Mouse (Mus musculus): Measurements from ENCODE around the gene Trp53inp2. TPM values are rescaled to one million over a fixed set of nuclear protein-coding genes. Genes with fewer than 3 reads are reported as not detected.

Trp53inp2 gene
- polyA plus RNA-seq, 1 experiment from 2014 or later, result 66.1 TPM

GRCm38 (mm10) chr2:155387052-155387451 is 6.2 kb downstream of the Trp53inp2 start:
- H3K4me3 ChIP-seq (ENCODE audit: low read depth, low read length), result no peak overlapping the region
- no peak overlapping the region for H3K9ac ChIP-seq (ENCODE audit: low read depth, low read length)
- no peaks in the 10 kb centered on the region for H3K27me3 ChIP-seq (ENCODE audit: control insufficient read depth, insufficient read depth, low read length)
- 67% methylated on average over 4 of the region's 4 CpGs for WGBS
- H3K4me1 ChIP-seq (replicated peaks; ENCODE audit: control insufficient read depth, insufficient read depth, low read length), result peaks cover 10% of the 10 kb centered on the region
- H3K4me2 ChIP-seq (replicated peaks; ENCODE audit: low read depth, low read length), result no peak overlapping the region
- no peaks in the 10 kb centered on the region for H3K9me3 ChIP-seq (ENCODE audit: control insufficient read depth, low read length)
- 0 out of 2 replicates have a peak, but pooled peaks cover 3% of the 10 kb centered on the region for H3K36me3 ChIP-seq (ENCODE audit: control insufficient read depth, insufficient read depth, low read length)
- ATAC-seq (ENCODE audit: low FRiP score) (no peak), DNase-seq (ENCODE audit: low spot score) (peak; percentile 14)
- no peak overlapping the region for H3K27ac ChIP-seq (ENCODE audit: low read depth, low read length)

DNA sequence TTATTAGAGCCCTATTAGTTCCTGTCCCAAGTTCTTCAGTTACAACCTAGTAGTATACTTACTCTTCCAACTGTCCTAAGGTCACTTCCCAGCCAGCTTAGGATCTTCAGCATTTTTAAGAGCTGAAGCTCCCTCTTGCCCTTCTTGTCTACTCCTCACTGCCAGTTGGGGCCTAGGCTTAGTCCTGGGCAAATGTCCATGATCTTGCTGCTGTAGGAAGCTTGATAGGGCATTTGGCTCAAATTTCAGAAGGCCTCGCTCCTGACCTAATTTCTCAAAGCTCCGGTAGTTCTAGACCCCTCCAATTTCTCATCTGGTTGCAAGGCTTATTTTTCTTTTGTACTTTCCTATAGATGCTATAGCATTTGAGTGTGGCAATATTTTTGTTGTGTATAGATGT is 7.7 kb downstream of the Trp53inp2 start:
- no peak overlapping the region for H3K9ac ChIP-seq (ENCODE audit: low read depth, low read length)
- no peak for ATAC-seq (ENCODE audit: low FRiP score)
- H3K27ac ChIP-seq (ENCODE audit: low read depth, low read length), result no peak overlapping the region
- no peaks in the 10 kb centered on the region for H3K9me3 ChIP-seq (ENCODE audit: control insufficient read depth, low read length)
- no peak overlapping the region for H3K4me2 ChIP-seq (replicated peaks; ENCODE audit: low read depth, low read length)
- 92% methylated on average over 2 of the region's 2 CpGs for WGBS
- no peak for DNase-seq (ENCODE audit: low spot score)
- H3K27me3 ChIP-seq (ENCODE audit: control insufficient read depth, insufficient read depth, low read length), result no peaks in the 10 kb centered on the region
- H3K36me3 ChIP-seq (ENCODE audit: control insufficient read depth, insufficient read depth, low read length), result 0 out of 2 replicates have a peak, but pooled peaks cover 3% of the 10 kb centered on the region
- H3K4me1 ChIP-seq (replicated peaks; ENCODE audit: control insufficient read depth, insufficient read depth, low read length), result peaks cover 8% of the 10 kb centered on the region
- no peak overlapping the region for H3K4me3 ChIP-seq (ENCODE audit: low read depth, low read length)

GRCm38 (mm10) chr2:155394586-155394985 is 13.7 kb downstream of the Trp53inp2 start:
- 0 out of 2 replicates have a peak, but pooled peaks cover 2% of the 10 kb centered on the region for H3K36me3 ChIP-seq (ENCODE audit: control insufficient read depth, insufficient read depth, low read length)
- no peak overlapping the region for H3K4me3 ChIP-seq (ENCODE audit: low read depth, low read length)
- 71% methylated on average over 5 of the region's 5 CpGs for WGBS
- DNase-seq (ENCODE audit: low spot score), result no peak
- H3K9me3 ChIP-seq (ENCODE audit: control insufficient read depth, low read length), result no peaks in the 10 kb centered on the region
- H3K27me3 ChIP-seq (ENCODE audit: control insufficient read depth, insufficient read depth, low read length), result no peaks in the 10 kb centered on the region
- no peak overlapping the region for H3K9ac ChIP-seq (ENCODE audit: low read depth, low read length)
- no peak overlapping the region for H3K27ac ChIP-seq (ENCODE audit: low read depth, low read length)
- H3K4me2 ChIP-seq (replicated peaks; ENCODE audit: low read depth, low read length), result no peak overlapping the region
- no peaks in the 10 kb centered on the region for H3K4me1 ChIP-seq (replicated peaks; ENCODE audit: control insufficient read depth, insufficient read depth, low read length)
- no peak for ATAC-seq (ENCODE audit: low FRiP score)

- Histone ChIP-seq H3K9ac (ENCODE audit: low read depth, low read length) (no peak overlapping the region), H3K4me3 (ENCODE audit: low read depth, low read length) (no peak overlapping the region), H3K27me3 (ENCODE audit: control insufficient read depth, insufficient read depth, low read length) (no peaks in the 10 kb centered on the region), H3K4me1 (replicated peaks; ENCODE audit: control insufficient read depth, insufficient read depth, low read length) (no peaks in the 10 kb centered on the region), H3K36me3 (ENCODE audit: control insufficient read depth, insufficient read depth, low read length) (0 out of 2 replicates have a peak, but pooled peaks cover 2% of the 10 kb centered on the region), H3K27ac (ENCODE audit: low read depth, low read length) (no peak overlapping the region), H3K9me3 (ENCODE audit: control insufficient read depth, low read length) (no peaks in the 10 kb centered on the region), H3K4me2 (replicated peaks; ENCODE audit: low read depth, low read length) (no peak overlapping the region)
- no peak for ATAC-seq (ENCODE audit: low FRiP score)
- no peak for DNase-seq (ENCODE audit: low spot score)
Measured at GRCm38 (mm10) chr2:155400276-155400675, 19.4 kb downstream of the Trp53inp2 start.

DNA sequence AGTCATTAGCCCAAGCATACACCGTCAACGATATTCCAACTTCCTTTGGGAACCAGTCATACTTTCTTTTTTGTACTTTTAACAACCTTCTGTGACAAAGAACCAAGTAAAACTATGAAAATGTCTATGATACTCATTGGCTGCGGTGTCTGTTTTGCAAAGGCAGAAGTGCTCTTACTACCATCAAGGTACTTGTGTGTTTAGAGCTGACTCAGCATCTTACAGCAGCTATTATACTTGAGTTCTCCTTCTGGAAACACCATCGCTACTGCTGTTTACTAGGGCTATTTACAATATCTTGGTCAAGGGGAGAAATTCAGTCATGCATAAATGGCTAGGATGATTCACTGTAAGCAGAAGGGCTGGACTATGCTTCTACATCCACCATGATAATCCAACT is 21.1 kb downstream of the Trp53inp2 start:
- no peak for DNase-seq (ENCODE audit: low spot score)
- no peak for ATAC-seq (ENCODE audit: low FRiP score)
- Histone ChIP-seq H3K4me1 (replicated peaks; ENCODE audit: control insufficient read depth, insufficient read depth, low read length) (no peaks in the 10 kb centered on the region), H3K27ac (ENCODE audit: low read depth, low read length) (no peak overlapping the region), H3K27me3 (ENCODE audit: control insufficient read depth, insufficient read depth, low read length) (no peaks in the 10 kb centered on the region), H3K36me3 (ENCODE audit: control insufficient read depth, insufficient read depth, low read length) (peaks cover 5% of the 10 kb centered on the region; the same call in 1 of the 2 replicates), H3K9ac (ENCODE audit: low read depth, low read length) (no peak overlapping the region), H3K4me3 (ENCODE audit: low read depth, low read length) (no peak overlapping the region), H3K4me2 (replicated peaks; ENCODE audit: low read depth, low read length) (no peak overlapping the region), H3K9me3 (ENCODE audit: control insufficient read depth, low read length) (no peaks in the 10 kb centered on the region)
- WGBS, result 96% methylated on average over 4 of the region's 4 CpGs

DNA sequence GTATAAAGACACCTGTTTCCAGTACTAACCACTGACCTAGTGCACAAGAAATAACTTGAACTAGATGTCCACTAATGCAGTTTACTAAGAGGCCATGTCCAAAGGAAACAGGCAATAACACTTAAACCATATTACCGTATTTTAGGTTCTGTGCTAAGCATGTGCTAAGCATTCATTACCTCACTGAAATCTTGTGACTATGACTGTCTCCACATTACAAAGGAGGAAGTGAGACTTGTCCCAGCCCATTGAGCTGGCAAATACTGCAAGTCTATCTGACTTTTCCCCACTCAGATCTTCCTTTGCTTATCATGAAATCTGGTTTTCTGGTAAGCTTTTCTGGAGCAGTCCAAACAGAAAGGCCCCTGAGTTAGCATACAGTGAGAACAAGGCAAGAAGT is 23.8 kb downstream of the Trp53inp2 start:
- no peak for ATAC-seq (ENCODE audit: low FRiP score)
- 97% methylated on average over 1 of the region's 1 CpGs for WGBS
- H3K36me3 ChIP-seq (ENCODE audit: control insufficient read depth, insufficient read depth, low read length), result peaks cover 3% of the 10 kb centered on the region; the same call in 1 of the 2 replicates

DNA sequence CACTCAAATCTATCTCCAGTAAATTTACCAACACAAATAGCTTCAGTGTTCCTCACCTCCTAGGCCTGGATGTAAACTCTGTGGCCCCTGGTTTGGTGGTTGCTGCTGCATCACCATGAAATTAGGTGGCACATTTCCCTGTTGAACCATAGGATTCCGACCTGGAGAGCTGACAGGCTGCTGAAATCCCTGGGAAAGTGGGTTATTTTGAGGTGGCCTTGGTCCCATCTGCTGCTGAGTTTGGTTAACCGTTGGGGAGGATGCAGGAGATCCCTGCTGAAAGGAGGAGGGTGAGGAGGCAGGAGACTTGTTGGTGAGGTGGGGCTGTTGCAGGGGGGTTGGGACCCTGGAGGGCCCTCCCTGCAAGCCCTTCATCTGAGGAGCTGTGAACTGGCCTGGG is 40.1 kb downstream of the Trp53inp2 start:
- Histone ChIP-seq H3K27ac (ENCODE audit: low read depth, low read length) (no peak overlapping the region), H3K9me3 (ENCODE audit: control insufficient read depth, low read length) (no peaks in the 10 kb centered on the region), H3K36me3 (ENCODE audit: control insufficient read depth, insufficient read depth, low read length) (peaks cover 6% of the 10 kb centered on the region), H3K4me2 (replicated peaks; ENCODE audit: low read depth, low read length) (no peak overlapping the region), H3K4me1 (replicated peaks; ENCODE audit: control insufficient read depth, insufficient read depth, low read length) (no peaks in the 10 kb centered on the region), H3K9ac (ENCODE audit: low read depth, low read length) (no peak overlapping the region), H3K4me3 (ENCODE audit: low read depth, low read length) (no peak overlapping the region), H3K27me3 (ENCODE audit: control insufficient read depth, insufficient read depth, low read length) (no peaks in the 10 kb centered on the region)
- ATAC-seq (ENCODE audit: low FRiP score) (no peak), DNase-seq (ENCODE audit: low spot score) (no peak)
- 95% methylated on average over 2 of the region's 2 CpGs for WGBS

More for the DNA sequence above, 23.8 kb downstream of the Trp53inp2 start:
- Histone ChIP-seq H3K9me3 (ENCODE audit: control insufficient read depth, low read length) (no peaks in the 10 kb centered on the region), H3K4me3 (ENCODE audit: low read depth, low read length) (no peak overlapping the region), H3K27me3 (ENCODE audit: control insufficient read depth, insufficient read depth, low read length) (no peaks in the 10 kb centered on the region), H3K4me2 (replicated peaks; ENCODE audit: low read depth, low read length) (no peak overlapping the region), H3K27ac (ENCODE audit: low read depth, low read length) (no peak overlapping the region), H3K4me1 (replicated peaks; ENCODE audit: control insufficient read depth, insufficient read depth, low read length) (no peaks in the 10 kb centered on the region), H3K9ac (ENCODE audit: low read depth, low read length) (no peak overlapping the region)
- DNase-seq (ENCODE audit: low spot score), result no peak

DNA sequence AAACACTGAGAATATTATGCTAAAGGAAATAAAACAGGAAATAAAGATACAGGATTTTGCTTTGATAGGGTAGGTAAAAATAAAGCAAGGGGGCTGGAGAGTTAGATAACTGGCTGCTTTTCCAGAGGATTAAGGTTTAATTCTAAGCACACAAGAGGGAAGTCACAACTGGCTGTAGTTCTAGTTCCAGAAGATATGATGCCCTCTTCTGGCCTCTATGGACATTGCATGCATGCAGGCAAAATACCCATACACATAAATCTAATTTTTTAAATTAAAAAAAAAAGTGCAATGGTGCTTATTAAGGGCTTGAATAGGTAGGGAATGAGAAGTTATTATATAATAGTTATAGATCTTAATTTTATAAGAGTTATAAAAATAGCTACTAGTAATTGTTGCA is 55.6 kb downstream of the Trp53inp2 start:
- ATAC-seq (ENCODE audit: low FRiP score), result no peak
- H3K4me3 ChIP-seq (ENCODE audit: low read depth, low read length), result no peak overlapping the region
- no peaks in the 10 kb centered on the region for H3K27me3 ChIP-seq (ENCODE audit: control insufficient read depth, insufficient read depth, low read length)
- H3K36me3 ChIP-seq (ENCODE audit: control insufficient read depth, insufficient read depth, low read length), result 0 out of 2 replicates have a peak, but pooled peaks cover 5% of the 10 kb centered on the region
- DNase-seq (ENCODE audit: low spot score), result peak; percentile 20
- no peak overlapping the region for H3K9ac ChIP-seq (ENCODE audit: low read depth, low read length)
- H3K4me1 ChIP-seq (replicated peaks; ENCODE audit: control insufficient read depth, insufficient read depth, low read length), result no peaks in the 10 kb centered on the region
- no peak overlapping the region for H3K27ac ChIP-seq (ENCODE audit: low read depth, low read length)
- H3K4me2 ChIP-seq (replicated peaks; ENCODE audit: low read depth, low read length), result no peak overlapping the region
- no peaks in the 10 kb centered on the region for H3K9me3 ChIP-seq (ENCODE audit: control insufficient read depth, low read length)
